Mouse (Mus musculus) kidney, embryonic 16.5 days (tissue): Measurements from ENCODE around the gene Obscn. TPM values are rescaled to one million over a fixed set of nuclear protein-coding genes. Genes with fewer than 3 reads are reported as not detected.
"Not testable (repeated sequence)": the region's sequence is repeated elsewhere in the genome, so short reads cannot be mapped to it uniquely, and the experiment has no call there.

Experiments
- ATAC-seq: fragments of 200-750 bp; cut with Nextera tagmentation; 2 replicates; pipeline ENCODE4 v1.8.0; 2017; ENCODE audit warnings: moderate TSS enrichment; ENCODE audit not compliant: low FRiP score, low TSS enrichment
- H3K27ac ChIP-seq: fragments of 300-500 bp; sonication (generic); 2 replicates; pipeline ENCODE4 v1.5.1; 2014; ENCODE audit warnings: low read length
- H3K27me3 ChIP-seq: fragments of 300-500 bp; sonication (generic); 2 replicates; pipeline ENCODE4 v1.6.1; 2014; ENCODE audit warnings: low read length, control low read depth, mixed read lengths; ENCODE audit not compliant: insufficient read depth
- H3K36me3 ChIP-seq: fragments of 300-500 bp; sonication (generic); 2 replicates; pipeline ENCODE4 v1.6.1; 2014; ENCODE audit warnings: low read length, control low read depth, mixed read lengths; ENCODE audit not compliant: insufficient read depth
- H3K4me1 ChIP-seq: fragments of 300-500 bp; sonication (generic); 2 replicates; pipeline ENCODE4 v1.6.1; 2014; ENCODE audit warnings: low read length, control low read depth, mixed read lengths; ENCODE audit not compliant: insufficient read depth
- H3K4me2 ChIP-seq: fragments of 300-500 bp; sonication (generic); replicated peaks from 2 replicates; pipeline ENCODE4 v1.6.1; 2014; ENCODE audit warnings: low read depth, low read length
- H3K4me3 ChIP-seq: fragments of 300-500 bp; sonication (generic); 2 replicates; pipeline ENCODE4 v1.5.1; 2014; ENCODE audit warnings: mild to moderate bottlenecking, low read length
- H3K9ac ChIP-seq: fragments of 300-500 bp; sonication (generic); replicated peaks from 2 replicates; pipeline ENCODE4 v1.6.1; 2014; ENCODE audit warnings: low read length
- H3K9me3 ChIP-seq: fragments of 300-500 bp; sonication (generic); 2 replicates; pipeline ENCODE4 v1.6.1; 2016; ENCODE audit warnings: low read length, control low read depth
- WGBS: fragments of 180-500 bp; shearing (Covaris S2); extraction: QIAGEN DNeasy Blood & Tissue Kit; methylation state at CpG from one replicate; pipeline ENCODE4 v1.1.7; 2014; 5-methylcytosine and 5-hydroxymethylcytosine counted together
- polyA plus RNA-seq: library from polyadenylated mRNA; unstranded; fragments of >200 nt; fragmentation: Nextera tagmentation; extraction: Ambion mirVana; gene quantifications from 2 replicates; pipeline ENCODE4 v1.2.1, GENCODE M21; 2015

Gene Obscn
- polyA plus RNA-seq, 1 experiment from 2014 or later = 0.50 TPM

GRCm38 (mm10) chr11:58954170-58954419, 182.1 kb downstream of the Obscn start:
- ATAC-seq, H3K9me3 ChIP-seq, H3K27me3 ChIP-seq: not testable (repeated sequence)
- Histone ChIP-seq H3K36me3 (peaks cover 16% of the 10 kb centered on the region; the same call in 1 of the 2 replicates), H3K4me1 (peaks cover 31% of the 10 kb centered on the region), H3K9ac (peak overlapping the region; percentile 87), H3K27ac (peak overlapping the region; percentile 100), H3K4me2 (peak overlapping the region; percentile 97), H3K4me3 (peak overlapping the region; percentile 94)
- WGBS = 0% methylated on average over 12 of the region's 17 CpGs

GRCm38 (mm10) chr11:58953351-58954169, 182.6 kb downstream of the Obscn start:
- H3K27me3 ChIP-seq = no peaks in the 10 kb centered on the region
- H3K4me3 ChIP-seq = peak overlapping the region; percentile 94
- H3K4me1 ChIP-seq = peaks cover 30% of the 10 kb centered on the region
- H3K4me2 ChIP-seq = peak overlapping the region; percentile 97
- H3K9ac ChIP-seq = peak overlapping the region; percentile 87
- peaks cover 16% of the 10 kb centered on the region; the same call in 1 of the 2 replicates for H3K36me3 ChIP-seq
- H3K9me3 ChIP-seq = no peaks in the 10 kb centered on the region
- under 1% methylated on average over 31 of the region's 33 CpGs for WGBS
- ATAC-seq = peak; percentile 18; the same call in 1 of the 2 replicates
- peak overlapping the region; percentile 100 for H3K27ac ChIP-seq

- no peak overlapping the region for H3K27ac ChIP-seq
- no peaks in the 10 kb centered on the region for H3K9me3 ChIP-seq
- peaks cover 19% of the 10 kb centered on the region for H3K4me1 ChIP-seq
- no peak for ATAC-seq
- no peak overlapping the region for H3K4me3 ChIP-seq
- no peaks in the 10 kb centered on the region for H3K36me3 ChIP-seq
- H3K27me3 ChIP-seq = no peaks in the 10 kb centered on the region
- H3K4me2 ChIP-seq = no peak overlapping the region
- WGBS = 68% methylated on average over 5 of the region's 5 CpGs
- no peak overlapping the region for H3K9ac ChIP-seq
Measured at GRCm38 (mm10) chr11:58951210-58951609, 185.0 kb downstream of the Obscn start.

- ATAC-seq = peak; percentile 43; the same call in 1 of the 2 replicates
- 7% methylated on average over 20 of the region's 20 CpGs for WGBS
Measured at GRCm38 (mm10) chr11:58949480-58950431, 186.4 kb downstream of the Obscn start.

GRCm38 (mm10) chr11:58948542-58949479, 187.4 kb downstream of the Obscn start, which contains the start of gene Hist3h2ba:
Gene Hist3h2ba, plus strand, starts transcription at chr11:58948920.
- Histone ChIP-seq H3K27ac (peak within 1 kb of the TSS; percentile 96), H3K27me3 (no peaks in the 10 kb centered on the region)

More at GRCm38 (mm10) chr11:58949480-58950431, 186.4 kb downstream of the Obscn start:
- H3K27me3 ChIP-seq = no peaks in the 10 kb centered on the region
- H3K9ac ChIP-seq = peak overlapping the region; percentile 74
- H3K27ac ChIP-seq = peak overlapping the region; percentile 96
- no peaks in the 10 kb centered on the region for H3K9me3 ChIP-seq
- H3K4me3 ChIP-seq = peak overlapping the region; percentile 55
- no peaks in the 10 kb centered on the region for H3K36me3 ChIP-seq
- peaks cover 19% of the 10 kb centered on the region for H3K4me1 ChIP-seq
- H3K4me2 ChIP-seq = peak overlapping the region; percentile 72

GRCm38 (mm10) chr11:58947798-58948528, 188.2 kb downstream of the Obscn start:
- ATAC-seq = peak; percentile 50
- Histone ChIP-seq H3K27me3 (no peaks in the 10 kb centered on the region), H3K4me1 (peaks cover 17% of the 10 kb centered on the region), H3K9ac (peak overlapping the region; percentile 64), H3K36me3 (no peaks in the 10 kb centered on the region), H3K9me3 (no peaks in the 10 kb centered on the region), H3K4me3 (peak overlapping the region; percentile 55), H3K27ac (peak overlapping the region; percentile 96), H3K4me2 (peak overlapping the region; percentile 72)
- 15% methylated on average over 23 of the region's 23 CpGs for WGBS

More at GRCm38 (mm10) chr11:58948542-58949479, 187.4 kb downstream of the Obscn start, which contains the start of gene Hist3h2ba:
- H3K36me3 ChIP-seq = no peaks in the 10 kb centered on the region
- peak within 1 kb of the TSS; percentile 72 for H3K4me2 ChIP-seq
- WGBS = under 1% methylated on average over 48 of the region's 48 CpGs
- H3K4me1 ChIP-seq = peaks cover 24% of the 10 kb centered on the region
- peak within 1 kb of the TSS; percentile 55 for H3K4me3 ChIP-seq
- peak within 1 kb of the TSS; percentile 74 for H3K9ac ChIP-seq
- ATAC-seq = peak; percentile 90
- no peaks in the 10 kb centered on the region for H3K9me3 ChIP-seq

GRCm38 (mm10) chr11:58947306-58947705, 188.9 kb downstream of the Obscn start:
- Histone ChIP-seq H3K4me3 (no peak overlapping the region), H3K36me3 (no peaks in the 10 kb centered on the region), H3K27me3 (no peaks in the 10 kb centered on the region), H3K9me3 (no peaks in the 10 kb centered on the region), H3K4me1 (peaks cover 14% of the 10 kb centered on the region), H3K4me2 (no peak overlapping the region), H3K27ac (no peak overlapping the region), H3K9ac (no peak overlapping the region)
- no peak for ATAC-seq
- 77% methylated on average over 3 of the region's 3 CpGs for WGBS
